Mouse (Mus musculus) small intestine, adult 2 months (tissue): Measurements from ENCODE around the gene Snap91. TPM values are rescaled to one million over a fixed set of nuclear protein-coding genes. Genes with fewer than 3 reads are reported as not detected.
A peak's percentile ranks its signal among the peaks of the same experiment; 100 is the strongest.

Experiments
- H3K27ac ChIP-seq: fragments of 200-500 bp; 2 replicates; pipeline ENCODE4 v1.5.1; 2012; ENCODE audit warnings: low read depth, low read length, control low read depth, inconsistent platforms; ENCODE audit not compliant: insufficient read depth
- H3K27me3 ChIP-seq: fragments of 200-500 bp; 2 replicates; pipeline ENCODE4 v1.6.1; 2012; ENCODE audit warnings: mild to moderate bottlenecking, moderate library complexity, low read length, inconsistent platforms; ENCODE audit not compliant: control insufficient read depth, insufficient read depth
- H3K36me3 ChIP-seq: fragments of 200-500 bp; 2 replicates; pipeline ENCODE4 v1.6.1; 2012; ENCODE audit warnings: mild to moderate bottlenecking, low read length, control low read depth, inconsistent platforms; ENCODE audit not compliant: control insufficient read depth, insufficient read depth
- H3K4me1 ChIP-seq: fragments of 200-500 bp; 2 replicates; pipeline ENCODE4 v1.6.1; 2012; ENCODE audit warnings: low read length, inconsistent platforms, mixed read lengths; ENCODE audit not compliant: control insufficient read depth, insufficient read depth, insufficient read length
- H3K4me3 ChIP-seq: fragments of 200-500 bp; 2 replicates; pipeline ENCODE4 v1.5.1; 2012; ENCODE audit warnings: low read depth, mild to moderate bottlenecking, control low read depth, inconsistent platforms, low read length, moderate library complexity
- CTCF ChIP-seq: fragments of 200-500 bp; IDR thresholded peaks from 2 replicates; pipeline ENCODE4 v1.5.1; 2012; ENCODE audit warnings: low read depth, mild to moderate bottlenecking, control low read depth, inconsistent platforms, low read length, moderate library complexity, mixed read lengths; ENCODE audit not compliant: insufficient replicate concordance, insufficient read length; ENCODE audit errors: extremely low read depth
- POLR2A ChIP-seq: fragments of 200-500 bp; IDR thresholded peaks from 2 replicates; pipeline ENCODE4 v1.6.1; 2012; ENCODE audit warnings: low read depth, mild to moderate bottlenecking, control low read depth, inconsistent platforms, low read length, moderate library complexity
- WGBS: fragments of 180-500 bp; shearing (Covaris S2); methylation state at CpG from one replicate; pipeline ENCODE4 v1.1.7; 2018; 5-methylcytosine and 5-hydroxymethylcytosine counted together
- polyA plus RNA-seq: library from polyadenylated mRNA; depleted of rRNA; stranded (reverse); fragments of >200 nt; gene quantifications from 2 replicates; pipeline ENCODE4 v1.2.3, GENCODE M21; 2012; rRNA removed

The Snap91 gene
- 0.33 and 0.55 TPM in 2 replicates for polyA plus RNA-seq

DNA sequence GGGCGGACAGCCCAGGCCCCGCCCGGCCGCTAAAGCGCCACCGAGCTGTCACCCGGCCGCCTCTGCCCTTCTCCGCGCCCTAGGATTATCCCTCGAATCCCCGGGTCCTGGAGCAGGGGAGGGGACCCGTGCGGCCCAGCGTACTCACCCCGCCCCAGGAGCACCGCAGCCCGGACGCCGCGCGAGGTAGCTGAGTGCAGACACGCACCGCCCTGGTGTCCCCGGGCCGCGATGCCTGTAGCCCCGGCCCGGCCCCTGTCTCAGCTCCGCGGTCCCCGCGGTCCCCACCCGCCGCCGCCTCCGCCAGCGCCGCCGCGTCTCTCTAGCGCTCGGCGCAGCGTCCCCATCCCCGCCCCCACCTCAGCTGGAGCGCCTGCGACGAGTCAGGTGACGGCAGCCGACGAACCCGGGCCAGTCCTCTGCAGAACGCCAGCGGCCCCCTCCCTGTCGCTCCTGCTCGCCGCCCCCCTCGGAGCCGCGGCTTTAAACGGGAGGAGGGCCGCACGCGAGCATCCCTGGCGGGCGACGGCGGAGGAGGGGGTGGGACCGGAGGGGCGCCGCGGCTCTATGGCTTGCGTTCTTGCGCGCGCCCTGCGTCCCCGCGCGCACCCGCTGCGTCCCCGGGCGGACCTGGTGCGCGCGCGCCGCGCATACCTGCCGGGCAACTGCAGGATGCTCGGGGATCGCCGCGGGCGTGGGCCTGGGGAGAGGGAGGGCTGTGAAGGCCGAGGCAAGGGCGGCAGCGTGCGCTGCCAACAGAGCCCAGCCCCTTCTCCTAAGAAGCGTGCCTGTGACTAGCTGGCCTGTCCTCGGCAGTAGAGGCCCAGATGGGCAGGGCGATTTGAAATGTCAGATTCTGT lies at the start of gene Snap91:
Gene Snap91 (minus strand): TSS at position 542 of the 860 bp plus-strand sequence.
- 1% methylated on average over 103 of the region's 104 CpGs for WGBS
- TF ChIP-seq CTCF (no peak), POLR2A (no peak)
- Histone ChIP-seq H3K36me3 (no peaks in the 10 kb centered on the region), H3K4me1 (peaks cover 7% of the 10 kb centered on the region), H3K27me3 (peaks cover 17% of the 10 kb centered on the region), H3K4me3 (peak within 1 kb of the TSS; percentile 53), H3K27ac (no peak within 1 kb of the TSS)

DNA sequence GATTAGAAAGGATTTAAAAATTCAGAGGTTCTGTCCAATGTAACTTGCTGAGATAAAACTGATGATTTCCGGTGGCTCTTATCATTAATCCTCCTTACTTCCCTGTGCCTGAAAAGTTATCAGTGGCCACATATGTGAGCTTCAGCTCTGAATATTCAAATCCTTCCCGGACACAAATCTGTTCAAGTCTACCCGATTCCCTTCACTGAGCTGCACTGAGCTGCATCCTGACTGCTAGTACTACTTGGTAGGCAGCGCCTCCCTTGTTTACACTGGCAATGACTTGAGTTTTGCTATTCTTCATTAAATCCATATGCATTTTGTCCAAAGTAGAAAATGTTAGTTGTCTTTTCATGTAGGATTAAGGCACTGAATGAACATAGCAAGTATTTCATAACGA lies 46.1 kb upstream of the Snap91 start:
- TF ChIP-seq CTCF (no peak), POLR2A (no peak)
- H3K4me3 ChIP-seq, result no peak overlapping the region

DNA sequence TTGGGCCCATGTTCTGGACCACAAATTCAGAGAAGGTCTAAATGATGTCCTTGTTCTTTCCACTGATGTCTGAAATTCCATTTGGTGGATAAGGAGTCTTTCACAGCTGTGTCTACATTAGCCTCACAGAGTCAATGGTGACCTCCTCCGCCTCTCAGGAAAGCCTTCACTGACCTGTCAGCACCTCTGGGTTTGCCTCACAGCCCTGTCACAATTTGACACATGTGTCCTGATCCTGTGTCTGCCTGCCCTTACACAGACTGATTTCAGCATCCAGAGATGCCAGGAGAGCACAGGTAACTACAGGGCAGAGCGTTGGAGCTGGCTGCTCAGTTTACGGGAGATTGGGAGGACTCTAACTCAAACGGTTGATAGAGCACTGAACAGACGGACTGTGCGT lies 45.2 kb upstream of the Snap91 start:
- H3K27me3 ChIP-seq, result no peaks in the 10 kb centered on the region
- H3K4me1 ChIP-seq, result no peaks in the 10 kb centered on the region
- TF ChIP-seq CTCF (no peak), POLR2A (no peak)
- H3K36me3 ChIP-seq, result no peaks in the 10 kb centered on the region
- no peak overlapping the region for H3K27ac ChIP-seq
- 80% methylated on average over 6 of the region's 6 CpGs for WGBS
- no peak overlapping the region for H3K4me3 ChIP-seq

More for the DNA sequence above, 46.1 kb upstream of the Snap91 start:
- H3K27me3 ChIP-seq, result no peaks in the 10 kb centered on the region
- no peaks in the 10 kb centered on the region for H3K4me1 ChIP-seq
- H3K27ac ChIP-seq, result no peak overlapping the region
- WGBS, result 79% methylated on average over 5 of the region's 5 CpGs
- no peaks in the 10 kb centered on the region for H3K36me3 ChIP-seq

DNA sequence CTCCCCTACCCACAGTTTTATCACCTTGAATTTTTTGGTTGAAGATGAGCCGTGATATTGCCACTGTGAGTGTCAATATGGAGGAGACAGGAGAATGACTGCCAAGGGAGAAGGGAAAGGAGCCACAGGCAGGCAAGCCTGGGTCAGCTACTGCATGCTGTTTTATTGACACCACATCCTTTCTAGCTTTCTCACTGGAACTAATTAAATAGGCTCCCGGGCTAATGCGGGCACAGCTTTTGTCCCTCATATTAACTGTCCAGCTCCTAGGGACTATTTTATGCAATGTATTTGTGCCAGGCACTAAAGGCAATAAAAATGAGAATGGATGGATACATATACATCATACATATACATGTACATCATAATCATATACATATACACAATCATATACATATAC lies 42.0 kb upstream of the Snap91 start:
- H3K4me1 ChIP-seq, result no peaks in the 10 kb centered on the region
- H3K36me3 ChIP-seq, result no peaks in the 10 kb centered on the region
- no peaks in the 10 kb centered on the region for H3K27me3 ChIP-seq
- H3K4me3 ChIP-seq, result no peak overlapping the region
- TF ChIP-seq POLR2A (no peak), CTCF (no peak)
- H3K27ac ChIP-seq, result no peak overlapping the region
- 85% methylated on average over 3 of the region's 3 CpGs for WGBS

DNA sequence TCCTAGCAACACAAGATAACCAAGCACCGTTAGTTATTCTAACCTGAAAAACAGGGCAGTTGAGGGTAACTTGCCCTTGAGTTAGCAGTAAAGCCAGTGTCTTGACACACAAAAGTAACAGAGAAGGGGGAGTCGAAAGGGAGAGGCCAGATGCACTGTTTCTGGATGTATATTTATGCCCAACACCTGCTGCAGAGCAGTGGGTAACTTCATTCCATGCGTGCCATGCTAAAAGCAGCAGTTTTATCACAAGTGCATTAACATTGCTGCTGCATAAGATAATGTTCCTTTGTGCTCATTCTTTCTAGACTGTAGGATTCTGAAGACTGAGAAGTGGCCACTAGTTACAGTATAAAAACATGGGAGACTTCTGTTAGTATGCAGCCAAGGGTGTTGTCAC lies 36.1 kb upstream of the Snap91 start:
- H3K27me3 ChIP-seq, result no peaks in the 10 kb centered on the region
- H3K4me3 ChIP-seq, result no peak overlapping the region
- H3K36me3 ChIP-seq, result no peaks in the 10 kb centered on the region
- H3K4me1 ChIP-seq, result no peaks in the 10 kb centered on the region
- no peak for TF ChIP-seq POLR2A
- TF ChIP-seq CTCF, result no peak
- WGBS, result 63% methylated on average over 3 of the region's 3 CpGs
- H3K27ac ChIP-seq, result no peak overlapping the region

DNA sequence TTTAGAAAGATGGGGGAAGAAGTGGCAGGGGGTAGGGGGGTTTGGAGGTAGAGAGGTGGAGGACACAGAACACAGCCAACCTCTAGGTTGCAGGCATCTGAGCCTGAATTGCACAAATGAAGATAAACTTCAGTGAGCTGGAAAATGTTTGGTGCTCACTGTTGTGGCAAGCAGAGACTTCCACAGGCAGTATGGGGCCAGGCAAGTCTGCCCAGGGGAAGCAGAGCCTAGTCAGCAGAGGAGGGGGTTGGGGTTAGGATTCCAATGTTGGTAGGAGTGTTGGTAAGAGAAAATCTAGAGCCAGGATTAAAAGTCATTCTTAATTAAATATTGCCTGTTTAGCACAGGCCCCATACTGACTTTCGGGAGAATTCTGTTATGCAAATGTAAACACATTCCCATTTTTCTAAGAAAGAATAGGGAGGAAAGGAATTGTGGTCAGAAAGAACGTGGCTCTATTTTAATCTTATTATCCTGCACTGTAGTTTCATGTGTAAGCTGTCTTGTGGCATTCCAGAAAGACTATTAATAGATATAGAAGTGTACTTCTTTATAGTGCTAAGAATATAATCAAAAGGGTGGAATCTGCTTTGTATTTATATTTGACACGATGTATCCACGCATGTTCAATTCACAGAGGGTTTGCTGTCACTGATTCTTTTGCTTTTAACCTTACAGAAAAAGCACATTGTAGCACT lies 19.2 kb upstream of the Snap91 start:
- H3K27ac ChIP-seq, result no peak overlapping the region
- H3K4me3 ChIP-seq, result no peak overlapping the region
- H3K27me3 ChIP-seq, result no peaks in the 10 kb centered on the region
- no peaks in the 10 kb centered on the region for H3K36me3 ChIP-seq
- 62% methylated on average over 4 of the region's 4 CpGs for WGBS
- TF ChIP-seq POLR2A (no peak), CTCF (no peak)
- no peaks in the 10 kb centered on the region for H3K4me1 ChIP-seq
